Mouse (Mus musculus): Measurements from ENCODE around the gene Snx17. TPM values are rescaled to one million over a fixed set of nuclear protein-coding genes. Genes with fewer than 3 reads are reported as not detected.
A peak's percentile ranks its signal among the peaks of the same experiment; 100 is the strongest.

The Snx17 gene
- total RNA-seq (2021), result 10 to 100 TPM; 79.2 to 90.3 TPM
- long read RNA-seq, experiment 1, transcript Snx17-201 (15 exons, 2,018 nt), result major isoform, 174 of 216 reads
- long read RNA-seq, experiment 1, partial matches to known transcripts, result 28 of 216 reads
- long read RNA-seq, experiment 1, other reads (novel, unspliced or antisense), result 13 of 216 reads
- long read RNA-seq, experiment 2, transcript Snx17-201 (15 exons, 2,018 nt), result major isoform, 59 of 72 reads
- long read RNA-seq, experiment 2, partial matches to known transcripts, result 8 of 72 reads
- long read RNA-seq, experiment 2, other reads (novel, unspliced or antisense), result 5 of 72 reads

- DNase-seq, result peak; percentile 100
These were observed at the start of gene Snx17, which contains the start of gene Eif2b4 for GRCm38 (mm10) chr5:31192939-31193630. Gene Snx17, plus strand, starts transcription at chr5:31193227. Gene Eif2b4, minus strand, starts transcription at chr5:31193430.

GRCm38 (mm10) chr5:31149781-31150180, 43.2 kb upstream of the Snx17 start:
- peak; percentile 42 for DNase-seq

GRCm38 (mm10) chr5:31151746-31152145, 41.3 kb upstream of the Snx17 start:
- DNase-seq, result peak; percentile 49

GRCm38 (mm10) chr5:31153516-31154151, 39.4 kb upstream of the Snx17 start:
- DNase-seq, result no peak

GRCm38 (mm10) chr5:31154152-31154553, 38.9 kb upstream of the Snx17 start, which contains the start of gene Mpv17:
Gene Mpv17, minus strand, starts transcription at chr5:31154251.
- DNase-seq, result peak; percentile 87

- DNase-seq, result no peak
These were observed 30.6 kb upstream of the Snx17 start for GRCm38 (mm10) chr5:31162462-31162861.

- no peak for DNase-seq
These were observed 28.1 kb upstream of the Snx17 start for GRCm38 (mm10) chr5:31164878-31165277.

GRCm38 (mm10) chr5:31168630-31169029, 24.4 kb upstream of the Snx17 start:
- no peak for DNase-seq

- peak; percentile 53 for DNase-seq
These were observed 13.7 kb upstream of the Snx17 start for GRCm38 (mm10) chr5:31179301-31179765.

GRCm38 (mm10) chr5:31179766-31180630, 13.0 kb upstream of the Snx17 start, which contains the start of the genes Gm29609 and Gtf3c2:
Gene Gm29609, minus strand, starts transcription at chr5:31179911.
Gene Gtf3c2, minus strand, starts transcription at chr5:31180144.
- DNase-seq, result peak; percentile 94

- no peak for DNase-seq
These were observed 11.8 kb upstream of the Snx17 start for GRCm38 (mm10) chr5:31181183-31181770.

- DNase-seq, result no peak
These were observed 9.3 kb upstream of the Snx17 start for GRCm38 (mm10) chr5:31183678-31184077.

GRCm38 (mm10) chr5:31188223-31188840, 4.7 kb upstream of the Snx17 start:
- DNase-seq, result no peak

GRCm38 (mm10) chr5:31190201-31190600, 2.8 kb upstream of the Snx17 start:
- DNase-seq, result no peak

GRCm38 (mm10) chr5:31192045-31192938, 735 bp upstream of the Snx17 start:
- DNase-seq, result peak; percentile 85

GRCm38 (mm10) chr5:31193631-31194281, 729 bp downstream of the Snx17 start:
- DNase-seq, result no peak

- DNase-seq, result no peak
These were observed 1.8 kb downstream of the Snx17 start for GRCm38 (mm10) chr5:31194486-31195485.

GRCm38 (mm10) chr5:31195671-31196070, 2.6 kb downstream of the Snx17 start:
- DNase-seq, result no peak
